Mouse (Mus musculus) liver, postnatal 0 days (tissue): Measurements from ENCODE around the gene Scamp4.

ENCODE experiments used
- CTCF ChIP-seq: sonication (generic); IDR thresholded peaks from 2 replicates; pipeline ENCODE4 v1.5.1; 2016; ENCODE audit warnings: antibody characterized with exemption, low read depth
- EP300 ChIP-seq: IDR thresholded peaks from 2 replicates; pipeline ENCODE4 v1.6.1; 2016; ENCODE audit warnings: antibody characterized with exemption, low read depth, mild to moderate bottlenecking

GRCm38 (mm10) chr10:80610116-80610785 is 7.6 kb downstream of the Scamp4 start:
- TF ChIP-seq CTCF: no peak
- no peak for TF ChIP-seq EP300
